Mouse (Mus musculus): ENCODE data around the gene 4430402I18Rik. TPM values are rescaled to one million over a fixed set of nuclear protein-coding genes. Genes with fewer than 3 reads are reported as not detected.

Gene 4430402I18Rik
- polyA plus RNA-seq, 1 experiment from 2014 or later: 5.1 TPM

- WGBS: 92% methylated on average over 1 of the region's 1 CpGs
- H3K4me2 ChIP-seq: no peak overlapping the region
- no peak overlapping the region for H3K4me3 ChIP-seq (replicated peaks)
These were observed 75.7 kb downstream of the 4430402I18Rik start for GRCm38 (mm10) chr19:28891864-28892263.

GRCm38 (mm10) chr19:28891238-28891637 lies 76.4 kb downstream of the 4430402I18Rik start:
- ATAC-seq (replicated peaks; ENCODE audit: low FRiP score): no peak
- Histone ChIP-seq H3K27ac (no peak overlapping the region), H3K4me1 (0 out of 2 replicates have a peak, but pooled peaks cover 2% of the 10 kb centered on the region), H3K9me3 (replicated peaks) (no peaks in the 10 kb centered on the region), H3K27me3 (no peaks in the 10 kb centered on the region), H3K36me3 (no peaks in the 10 kb centered on the region), H3K9ac (no peak overlapping the region), H3K4me2 (no peak overlapping the region), H3K4me3 (replicated peaks) (no peak overlapping the region)
- 68% methylated on average over 5 of the region's 5 CpGs for WGBS

More at GRCm38 (mm10) chr19:28891864-28892263, 75.7 kb downstream of the 4430402I18Rik start:
- no peak for ATAC-seq (replicated peaks; ENCODE audit: low FRiP score)
- Histone ChIP-seq H3K36me3 (no peaks in the 10 kb centered on the region), H3K27me3 (no peaks in the 10 kb centered on the region), H3K4me1 (0 out of 2 replicates have a peak, but pooled peaks cover under 1% of the 10 kb centered on the region), H3K9ac (no peak overlapping the region), H3K9me3 (replicated peaks) (no peaks in the 10 kb centered on the region), H3K27ac (no peak overlapping the region)

DNA sequence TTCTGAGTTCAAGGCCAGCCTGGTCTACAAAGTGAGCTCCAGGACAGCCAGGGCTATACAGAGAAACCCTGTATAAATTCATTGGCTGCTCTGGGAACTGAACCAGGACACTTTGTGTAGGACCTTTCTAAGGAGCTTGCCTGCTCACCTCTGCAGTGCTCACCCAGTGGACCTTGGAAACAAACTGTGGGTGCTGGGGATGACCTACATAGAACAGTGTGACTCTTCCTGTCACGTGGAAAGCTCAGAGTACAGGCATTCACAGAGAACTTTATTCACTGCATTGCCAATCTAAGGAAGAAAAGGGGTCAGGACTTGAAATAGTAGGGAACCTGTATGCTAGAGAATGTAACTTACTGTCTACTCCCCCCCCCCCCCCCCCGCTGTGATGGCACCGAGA lies 78.3 kb downstream of the 4430402I18Rik start:
- Histone ChIP-seq H3K4me2 (no peak overlapping the region), H3K27me3 (no peaks in the 10 kb centered on the region), H3K9ac (no peak overlapping the region), H3K4me1 (0 out of 2 replicates have a peak, but pooled peaks cover 2% of the 10 kb centered on the region), H3K4me3 (replicated peaks) (no peak overlapping the region), H3K9me3 (replicated peaks) (no peaks in the 10 kb centered on the region), H3K27ac (no peak overlapping the region), H3K36me3 (no peaks in the 10 kb centered on the region)
- 63% methylated on average over 3 of the region's 3 CpGs for WGBS
- ATAC-seq (replicated peaks; ENCODE audit: low FRiP score): no peak

DNA sequence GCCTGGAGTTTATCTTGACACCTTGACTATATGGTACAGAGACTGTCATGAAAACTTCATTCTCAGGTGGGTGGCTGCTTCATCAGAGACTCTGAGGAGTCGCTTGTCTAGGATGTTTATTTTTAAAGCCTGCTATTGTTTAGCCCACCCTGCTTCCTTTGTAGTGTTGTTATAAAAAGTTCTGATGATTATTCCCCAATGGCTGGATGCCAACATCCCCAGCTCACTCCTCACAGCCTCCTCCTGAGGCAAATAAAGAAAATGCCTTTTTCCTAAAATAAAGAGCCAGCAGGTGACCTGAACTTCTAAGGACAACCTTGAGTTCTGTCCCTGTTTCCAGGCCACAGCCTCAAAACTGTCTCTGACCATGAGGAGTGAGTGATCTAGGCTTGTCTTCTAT lies 79.1 kb downstream of the 4430402I18Rik start:
- H3K36me3 ChIP-seq: no peaks in the 10 kb centered on the region
- ATAC-seq (replicated peaks; ENCODE audit: low FRiP score): no peak
- no peak overlapping the region for H3K9ac ChIP-seq
- no peak overlapping the region for H3K4me3 ChIP-seq (replicated peaks)
- H3K27me3 ChIP-seq: no peaks in the 10 kb centered on the region
- H3K4me1 ChIP-seq: 0 out of 2 replicates have a peak, but pooled peaks cover 2% of the 10 kb centered on the region
- H3K9me3 ChIP-seq (replicated peaks): no peaks in the 10 kb centered on the region
- WGBS: 53% methylated on average over 1 of the region's 1 CpGs
- no peak overlapping the region for H3K4me2 ChIP-seq
- H3K27ac ChIP-seq: no peak overlapping the region

DNA sequence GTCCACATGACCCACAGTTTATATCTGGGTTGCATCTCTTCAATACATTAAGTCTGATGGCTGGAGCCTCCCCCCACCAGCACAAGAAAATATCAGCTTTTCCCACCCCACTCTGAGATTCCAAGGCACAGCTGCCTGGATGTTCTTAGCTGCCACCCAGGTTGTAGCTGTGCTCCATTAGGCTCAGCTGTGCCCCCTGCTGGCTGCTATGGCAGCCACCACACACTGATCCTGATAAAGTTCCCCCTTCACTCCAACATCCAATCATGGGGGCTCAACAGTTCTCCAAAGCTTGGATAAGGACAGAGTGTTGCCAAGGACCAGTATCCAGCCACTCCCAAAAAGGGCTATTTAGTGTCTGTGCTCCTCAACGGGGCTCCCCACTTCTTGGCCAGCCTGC lies 84.5 kb downstream of the 4430402I18Rik start:
- Histone ChIP-seq H3K4me2 (no peak overlapping the region), H3K9me3 (replicated peaks) (no peaks in the 10 kb centered on the region), H3K27me3 (no peaks in the 10 kb centered on the region), H3K4me3 (replicated peaks) (no peak overlapping the region), H3K9ac (no peak overlapping the region), H3K27ac (no peak overlapping the region), H3K36me3 (no peaks in the 10 kb centered on the region), H3K4me1 (0 out of 2 replicates have a peak, but pooled peaks cover 2% of the 10 kb centered on the region)
- no peak for ATAC-seq (replicated peaks; ENCODE audit: low FRiP score)
- WGBS: 61% methylated on average over 1 of the region's 1 CpGs

GRCm38 (mm10) chr19:28879476-28879875 lies 88.1 kb downstream of the 4430402I18Rik start:
- WGBS: 94% methylated on average over 2 of the region's 2 CpGs
- Histone ChIP-seq H3K4me1 (no peaks in the 10 kb centered on the region), H3K9me3 (replicated peaks) (no peaks in the 10 kb centered on the region), H3K9ac (no peak overlapping the region), H3K27ac (no peak overlapping the region), H3K4me3 (replicated peaks) (no peak overlapping the region), H3K4me2 (no peak overlapping the region), H3K36me3 (no peaks in the 10 kb centered on the region), H3K27me3 (no peaks in the 10 kb centered on the region)
- no peak for ATAC-seq (replicated peaks; ENCODE audit: low FRiP score)

DNA sequence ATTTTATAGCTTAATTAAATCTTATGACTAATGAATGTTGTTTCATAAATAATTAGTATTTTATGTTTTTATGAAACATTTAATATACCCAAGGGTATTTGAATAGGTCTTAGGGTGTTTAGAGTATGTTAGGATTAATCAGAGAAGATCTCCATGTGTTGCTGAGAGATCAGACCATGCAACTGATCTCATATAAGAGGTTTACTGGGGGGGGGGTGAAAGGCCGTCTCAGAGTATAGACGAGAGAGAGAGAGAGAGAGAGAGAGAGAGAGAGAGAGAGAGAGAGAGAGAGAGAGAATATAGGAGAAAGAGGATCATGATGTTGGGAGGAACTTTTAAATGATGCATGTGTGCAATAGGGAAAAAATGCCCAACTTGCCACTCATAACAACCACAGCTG lies 97.2 kb downstream of the 4430402I18Rik start:
- no peaks in the 10 kb centered on the region for H3K36me3 ChIP-seq
- 77% methylated on average over 2 of the region's 2 CpGs for WGBS
- no peak overlapping the region for H3K4me2 ChIP-seq
- H3K9ac ChIP-seq: no peak overlapping the region
- peaks cover 3% of the 10 kb centered on the region; the same call in 1 of the 2 replicates for H3K27me3 ChIP-seq
- ATAC-seq (replicated peaks; ENCODE audit: low FRiP score): no peak
- no peaks in the 10 kb centered on the region for H3K9me3 ChIP-seq (replicated peaks)
- H3K27ac ChIP-seq: no peak overlapping the region
- H3K4me3 ChIP-seq (replicated peaks): no peak overlapping the region
- H3K4me1 ChIP-seq: no peaks in the 10 kb centered on the region

GRCm38 (mm10) chr19:28869251-28869855 lies 98.2 kb downstream of the 4430402I18Rik start:
- H3K4me2 ChIP-seq: no peak overlapping the region
- 90% methylated on average over 6 of the region's 6 CpGs for WGBS

DNA sequence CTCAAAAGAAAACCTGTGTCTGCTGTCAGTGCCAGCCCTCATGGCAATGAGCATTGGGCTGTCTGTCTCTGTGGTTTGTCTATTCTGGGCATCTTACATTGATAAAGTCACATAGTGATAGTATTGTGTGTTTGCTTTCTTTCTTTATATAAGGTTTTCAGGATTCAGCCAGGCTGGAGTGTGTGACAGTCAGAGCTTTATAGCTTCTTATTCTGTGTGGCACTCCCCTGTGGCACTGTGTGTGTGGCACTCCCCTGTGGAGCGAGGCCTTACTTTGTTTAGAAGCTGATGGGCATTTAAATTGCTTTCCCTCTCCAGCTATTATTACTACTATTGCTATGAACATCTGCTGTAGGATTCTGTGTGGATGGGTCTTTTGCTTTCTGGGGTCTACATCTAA lies 102.1 kb downstream of the 4430402I18Rik start:
- Histone ChIP-seq H3K27me3 (peaks cover 3% of the 10 kb centered on the region; the same call in 1 of the 2 replicates), H3K4me1 (no peaks in the 10 kb centered on the region), H3K9ac (no peak overlapping the region), H3K9me3 (replicated peaks) (no peaks in the 10 kb centered on the region), H3K4me3 (replicated peaks) (no peak overlapping the region), H3K36me3 (no peaks in the 10 kb centered on the region), H3K27ac (no peak overlapping the region), H3K4me2 (no peak overlapping the region)
- ATAC-seq (replicated peaks; ENCODE audit: low FRiP score): no peak
- 82% methylated on average over 1 of the region's 1 CpGs for WGBS

More at GRCm38 (mm10) chr19:28869251-28869855, 98.2 kb downstream of the 4430402I18Rik start:
- ATAC-seq (replicated peaks; ENCODE audit: low FRiP score): no peak
- H3K4me1 ChIP-seq: no peaks in the 10 kb centered on the region
- H3K36me3 ChIP-seq: no peaks in the 10 kb centered on the region
- peaks cover 3% of the 10 kb centered on the region; the same call in 1 of the 2 replicates for H3K27me3 ChIP-seq
- H3K9me3 ChIP-seq (replicated peaks): no peaks in the 10 kb centered on the region
- H3K4me3 ChIP-seq (replicated peaks): no peak overlapping the region
- H3K9ac ChIP-seq: no peak overlapping the region
- no peak overlapping the region for H3K27ac ChIP-seq

- no peaks in the 10 kb centered on the region for H3K36me3 ChIP-seq
- WGBS: 71% methylated on average over 6 of the region's 6 CpGs
- no peaks in the 10 kb centered on the region for H3K4me1 ChIP-seq
- ATAC-seq (replicated peaks; ENCODE audit: low FRiP score): no peak
- no peak overlapping the region for H3K9ac ChIP-seq
- H3K9me3 ChIP-seq (replicated peaks): no peaks in the 10 kb centered on the region
- H3K4me2 ChIP-seq: no peak overlapping the region
- H3K4me3 ChIP-seq (replicated peaks): no peak overlapping the region
- peaks cover 3% of the 10 kb centered on the region; the same call in 1 of the 2 replicates for H3K27me3 ChIP-seq
- H3K27ac ChIP-seq: no peak overlapping the region
These were observed 102.6 kb downstream of the 4430402I18Rik start for GRCm38 (mm10) chr19:28864981-28865380.

DNA sequence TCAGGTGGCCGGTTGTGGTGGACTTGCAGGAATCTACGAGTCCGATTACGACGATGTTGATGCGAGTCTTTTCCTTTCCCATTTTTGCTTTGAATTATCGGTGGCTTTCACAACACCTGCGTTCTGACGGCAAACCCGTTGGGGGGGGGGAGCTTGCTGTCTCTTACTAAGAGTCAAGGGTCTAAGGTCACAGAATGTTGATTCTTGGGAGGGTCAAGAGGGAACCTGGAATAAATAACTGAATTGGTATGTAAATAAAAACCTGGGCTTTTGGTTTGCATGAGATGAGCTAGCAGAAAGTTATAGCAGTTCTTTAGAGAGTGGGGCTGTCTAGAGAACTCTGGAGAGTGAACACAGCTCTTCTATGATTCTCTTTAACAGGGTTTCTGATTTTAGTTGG lies 104.0 kb downstream of the 4430402I18Rik start:
- Histone ChIP-seq H3K27me3 (peaks cover 3% of the 10 kb centered on the region; the same call in 1 of the 2 replicates), H3K9ac (no peak overlapping the region), H3K4me1 (no peaks in the 10 kb centered on the region), H3K27ac (no peak overlapping the region), H3K9me3 (replicated peaks) (no peaks in the 10 kb centered on the region), H3K36me3 (no peaks in the 10 kb centered on the region), H3K4me3 (replicated peaks) (no peak overlapping the region), H3K4me2 (no peak overlapping the region)
- no peak for ATAC-seq (replicated peaks; ENCODE audit: low FRiP score)
- 93% methylated on average over 10 of the region's 10 CpGs for WGBS

GRCm38 (mm10) chr19:28860246-28860645 lies 107.4 kb downstream of the 4430402I18Rik start:
- H3K4me3 ChIP-seq (replicated peaks): no peak overlapping the region
- no peaks in the 10 kb centered on the region for H3K4me1 ChIP-seq
- no peaks in the 10 kb centered on the region for H3K36me3 ChIP-seq
- H3K9ac ChIP-seq: no peak overlapping the region
- no peaks in the 10 kb centered on the region for H3K27me3 ChIP-seq
- no peaks in the 10 kb centered on the region for H3K9me3 ChIP-seq (replicated peaks)
- H3K27ac ChIP-seq: no peak overlapping the region
- 93% methylated on average over 2 of the region's 2 CpGs for WGBS
- no peak for ATAC-seq (replicated peaks; ENCODE audit: low FRiP score)
- H3K4me2 ChIP-seq: no peak overlapping the region

GRCm38 (mm10) chr19:28854831-28855230 lies 112.8 kb downstream of the 4430402I18Rik start:
- no peak overlapping the region for H3K9ac ChIP-seq
- no peak overlapping the region for H3K4me2 ChIP-seq
- no peak overlapping the region for H3K4me3 ChIP-seq (replicated peaks)
- ATAC-seq (replicated peaks; ENCODE audit: low FRiP score): no peak
- 63% methylated on average over 1 of the region's 1 CpGs for WGBS
- H3K9me3 ChIP-seq (replicated peaks): no peaks in the 10 kb centered on the region
- no peak overlapping the region for H3K27ac ChIP-seq
- H3K4me1 ChIP-seq: no peaks in the 10 kb centered on the region
- H3K36me3 ChIP-seq: no peaks in the 10 kb centered on the region
- no peaks in the 10 kb centered on the region for H3K27me3 ChIP-seq

Measured in kidney, embryonic 15.5 days (tissue).